Mouse (Mus musculus) liver, postnatal 0 days (tissue): ENCODE data around the gene Pde6d. TPM values are rescaled to one million over a fixed set of nuclear protein-coding genes. Genes with fewer than 3 reads are reported as not detected.

ENCODE experiments used
- ATAC-seq: fragments of 200-750 bp; cut with Nextera tagmentation; 2 replicates; pipeline ENCODE4 v1.8.0; 2017; ENCODE audit warnings: mild to moderate bottlenecking, moderate library complexity
- DNase-seq: peaks from one replicate; pipeline ENCODE4 v3.0.0-alpha.2; 2016
- H3K27ac ChIP-seq: fragments of 300-500 bp; sonication (generic); 2 replicates; pipeline ENCODE4 v1.5.1; 2014; ENCODE audit warnings: antibody characterized with exemption, moderate library complexity, mild to moderate bottlenecking, low read depth
- H3K27me3 ChIP-seq: fragments of 300-500 bp; sonication (generic); 2 replicates; pipeline ENCODE4 v1.6.1; 2014; ENCODE audit warnings: low read length, control low read depth, mixed read lengths; ENCODE audit not compliant: insufficient read depth
- H3K36me3 ChIP-seq: fragments of 300-500 bp; sonication (generic); replicated peaks from 2 replicates; pipeline ENCODE4 v1.6.1; 2014; ENCODE audit warnings: mild to moderate bottlenecking, control low read depth, low read length, moderate library complexity, mixed read lengths; ENCODE audit not compliant: insufficient read depth
- H3K4me1 ChIP-seq: fragments of 300-500 bp; sonication (generic); 2 replicates; pipeline ENCODE4 v1.6.1; 2014; ENCODE audit warnings: antibody characterized with exemption, mild to moderate bottlenecking, control low read depth; ENCODE audit not compliant: insufficient read depth
- H3K4me2 ChIP-seq: fragments of 300-500 bp; sonication (generic); 2 replicates; pipeline ENCODE4 v1.6.1; 2014; ENCODE audit warnings: low read depth, mild to moderate bottlenecking, low read length, moderate library complexity, mixed read lengths
- H3K4me3 ChIP-seq: fragments of 300-500 bp; sonication (generic); 2 replicates; pipeline ENCODE4 v1.5.1; 2014; ENCODE audit warnings: low read depth, low read length
- H3K9ac ChIP-seq: fragments of 300-500 bp; sonication (generic); replicated peaks from 2 replicates; pipeline ENCODE4 v1.6.1; 2014; ENCODE audit warnings: mild to moderate bottlenecking, moderate library complexity
- H3K9me3 ChIP-seq: fragments of 300-500 bp; sonication (generic); 2 replicates; pipeline ENCODE4 v1.6.1; 2016; ENCODE audit warnings: mild to moderate bottlenecking, control low read depth, low read length, mixed read lengths
- CTCF ChIP-seq: sonication (generic); IDR thresholded peaks from 2 replicates; pipeline ENCODE4 v1.5.1; 2016; ENCODE audit warnings: antibody characterized with exemption, low read depth
- EP300 ChIP-seq: IDR thresholded peaks from 2 replicates; pipeline ENCODE4 v1.6.1; 2016; ENCODE audit warnings: antibody characterized with exemption, low read depth, mild to moderate bottlenecking
- WGBS: fragments of 180-500 bp; shearing (Covaris S2); extraction: QIAGEN DNeasy Blood & Tissue Kit; methylation state at CpG from one replicate; pipeline ENCODE4 v1.1.7; 2014; ENCODE audit not compliant: insufficient replicate concordance; 5-methylcytosine and 5-hydroxymethylcytosine counted together
- polyA plus RNA-seq: library from polyadenylated mRNA; unstranded; fragments of >200 nt; fragmentation: Nextera tagmentation; extraction: Ambion mirVana; gene quantifications from 2 replicates; pipeline ENCODE4 v1.2.1, GENCODE M21; 2015

The Pde6d gene
- polyA plus RNA-seq, 1 experiment from 2014 or later = 25.2 TPM

GRCm38 (mm10) chr1:86580426-86580825 is 2.0 kb downstream of the Pde6d start:
- Histone ChIP-seq H3K9me3 (no peaks in the 10 kb centered on the region), H3K4me2 (no peak overlapping the region), H3K4me1 (peaks cover 23% of the 10 kb centered on the region), H3K9ac (no peak overlapping the region), H3K36me3 (no peaks in the 10 kb centered on the region), H3K4me3 (no peak overlapping the region), H3K27me3 (no peaks in the 10 kb centered on the region), H3K27ac (no peak overlapping the region)
- DNase-seq = no peak
- WGBS = 57% methylated on average over 6 of the region's 6 CpGs
- TF ChIP-seq EP300 (no peak), CTCF (no peak)
- no peak for ATAC-seq

- Histone ChIP-seq H3K27me3 (no peaks in the 10 kb centered on the region), H3K9ac (no peak overlapping the region), H3K36me3 (no peaks in the 10 kb centered on the region; the same call in 1 of the 2 replicates), H3K27ac (no peak overlapping the region), H3K9me3 (no peaks in the 10 kb centered on the region), H3K4me1 (no peaks in the 10 kb centered on the region), H3K4me3 (no peak overlapping the region), H3K4me2 (no peak overlapping the region)
- DNase-seq (no peak), ATAC-seq (no peak)
- TF ChIP-seq CTCF (no peak), EP300 (no peak)
- 72% methylated on average over 4 of the region's 4 CpGs for WGBS
Observed at GRCm38 (mm10) chr1:86571941-86572340, 10.5 kb downstream of the Pde6d start.

DNA sequence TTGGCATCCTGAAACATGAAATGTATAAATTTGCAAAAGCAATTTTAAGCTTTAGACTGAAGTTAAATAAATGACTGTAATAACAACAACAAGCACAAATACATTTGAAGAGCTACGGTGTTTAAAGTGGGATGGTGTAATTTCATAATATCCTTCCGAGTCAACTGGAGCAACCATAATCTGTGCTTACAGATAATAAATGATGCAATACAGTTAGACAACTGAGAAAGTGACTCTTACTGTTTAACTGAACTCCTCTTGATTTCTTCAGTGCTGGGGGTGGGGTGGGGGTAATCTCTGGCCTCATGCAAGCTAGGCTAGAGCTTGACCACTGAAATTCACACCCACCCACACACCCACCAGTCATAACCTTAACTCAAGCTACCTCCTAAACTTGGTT is 11.0 kb downstream of the Pde6d start:
- no peak for TF ChIP-seq CTCF
- TF ChIP-seq EP300 = peak; percentile 21; the same call in 1 of the 2 replicates
- ATAC-seq (no peak), DNase-seq (no peak)
- H3K4me3 ChIP-seq = no peak overlapping the region
- H3K9me3 ChIP-seq = no peaks in the 10 kb centered on the region
- H3K27ac ChIP-seq = no peak overlapping the region
- WGBS = 37% methylated on average over 2 of the region's 2 CpGs
- H3K9ac ChIP-seq = no peak overlapping the region
- no peaks in the 10 kb centered on the region; the same call in 1 of the 2 replicates for H3K36me3 ChIP-seq
- no peak overlapping the region for H3K4me2 ChIP-seq
- H3K4me1 ChIP-seq = no peaks in the 10 kb centered on the region
- H3K27me3 ChIP-seq = no peaks in the 10 kb centered on the region

DNA sequence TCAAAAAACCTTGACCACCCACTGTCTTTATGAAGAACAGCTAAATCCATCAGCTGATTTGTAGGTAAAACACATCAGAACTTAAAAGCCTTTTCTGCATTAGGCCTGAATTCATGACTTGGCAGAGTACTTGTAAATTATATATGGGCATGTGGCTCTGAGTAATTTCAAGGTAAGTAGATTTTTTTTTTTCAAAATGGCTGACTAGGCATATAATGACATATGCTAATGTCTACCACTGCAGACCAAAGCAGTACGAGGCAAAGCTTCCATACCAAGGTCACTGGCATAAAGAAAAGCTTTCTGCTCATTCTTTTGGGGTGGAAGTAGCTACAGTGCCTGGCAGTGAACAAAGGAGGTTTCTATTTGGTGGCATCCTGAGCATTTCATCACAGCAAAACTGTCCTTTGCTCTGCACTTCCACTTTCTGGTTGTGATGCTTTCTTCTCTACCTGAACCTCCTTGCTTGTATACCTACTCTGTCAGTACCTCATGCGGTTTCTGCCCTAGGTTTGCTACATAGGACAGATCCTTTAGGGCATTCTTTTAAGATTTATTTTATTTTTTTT is 13.1 kb downstream of the Pde6d start:
- 77% methylated on average over 2 of the region's 2 CpGs for WGBS
- Histone ChIP-seq H3K4me2 (no peak overlapping the region), H3K27me3 (no peaks in the 10 kb centered on the region), H3K9me3 (no peaks in the 10 kb centered on the region), H3K27ac (no peak overlapping the region), H3K9ac (no peak overlapping the region), H3K4me3 (no peak overlapping the region), H3K4me1 (no peaks in the 10 kb centered on the region), H3K36me3 (0 out of 2 replicates have a peak, but pooled peaks cover under 1% of the 10 kb centered on the region)
- no peak for TF ChIP-seq CTCF
- TF ChIP-seq EP300 = no peak
- DNase-seq (no peak), ATAC-seq (no peak)

DNA sequence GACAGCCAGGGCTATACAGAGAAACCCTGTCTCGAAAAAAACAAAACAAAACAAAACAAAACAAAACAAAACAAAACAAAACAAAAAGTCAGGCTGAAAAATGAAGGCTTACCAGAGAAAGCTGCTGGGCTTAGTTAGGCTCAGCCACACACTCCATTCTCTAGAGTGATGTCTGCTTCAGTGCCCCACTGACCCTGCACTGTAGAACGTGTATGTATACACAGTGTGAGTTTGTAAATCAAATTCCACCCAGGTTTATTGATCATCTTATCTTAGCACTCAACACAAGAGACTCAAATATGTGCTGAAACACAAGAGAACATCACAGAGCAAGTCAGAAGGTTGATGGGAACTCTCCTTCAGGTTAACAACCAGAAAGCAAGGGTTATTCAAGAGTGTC is 14.0 kb downstream of the Pde6d start:
- Histone ChIP-seq H3K4me1 (no peaks in the 10 kb centered on the region), H3K9ac (no peak overlapping the region), H3K9me3 (no peaks in the 10 kb centered on the region), H3K4me2 (no peak overlapping the region), H3K27ac (peak overlapping the region; percentile 9), H3K27me3 (no peaks in the 10 kb centered on the region), H3K36me3 (peaks cover 5% of the 10 kb centered on the region; the same call in 1 of the 2 replicates), H3K4me3 (no peak overlapping the region)
- WGBS = 74% methylated on average over 2 of the region's 2 CpGs
- TF ChIP-seq EP300 (no peak), CTCF (no peak)
- DNase-seq (no peak), ATAC-seq (peak; percentile 71)

DNA sequence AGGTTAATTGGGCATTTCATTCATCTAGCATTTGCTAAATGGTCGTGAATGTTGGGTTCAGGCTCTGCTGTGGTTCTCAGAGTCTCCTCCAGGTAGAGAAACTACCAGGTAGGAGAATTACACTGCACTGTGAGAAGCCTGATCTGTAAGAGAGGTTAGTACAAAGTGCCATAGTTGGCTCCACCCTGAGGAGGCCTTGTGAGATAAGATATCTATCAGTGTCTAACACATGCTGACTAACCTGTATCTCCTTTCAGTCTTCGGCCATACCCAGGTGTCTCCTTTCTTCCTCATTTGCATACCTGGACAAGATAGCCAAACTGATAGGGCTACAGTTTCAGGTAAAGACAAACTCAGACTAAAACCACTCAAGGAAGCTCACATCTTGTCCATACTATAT is 19.8 kb downstream of the Pde6d start:
- Histone ChIP-seq H3K9ac (no peak overlapping the region), H3K27me3 (no peaks in the 10 kb centered on the region), H3K36me3 (peaks cover 7% of the 10 kb centered on the region), H3K27ac (no peak overlapping the region), H3K4me3 (no peak overlapping the region), H3K9me3 (no peaks in the 10 kb centered on the region), H3K4me2 (no peak overlapping the region), H3K4me1 (no peaks in the 10 kb centered on the region; the same call in 1 of the 2 replicates)
- no peak for ATAC-seq
- WGBS = 62% methylated on average over 2 of the region's 2 CpGs
- no peak for TF ChIP-seq EP300
- TF ChIP-seq CTCF = no peak
- no peak for DNase-seq

DNA sequence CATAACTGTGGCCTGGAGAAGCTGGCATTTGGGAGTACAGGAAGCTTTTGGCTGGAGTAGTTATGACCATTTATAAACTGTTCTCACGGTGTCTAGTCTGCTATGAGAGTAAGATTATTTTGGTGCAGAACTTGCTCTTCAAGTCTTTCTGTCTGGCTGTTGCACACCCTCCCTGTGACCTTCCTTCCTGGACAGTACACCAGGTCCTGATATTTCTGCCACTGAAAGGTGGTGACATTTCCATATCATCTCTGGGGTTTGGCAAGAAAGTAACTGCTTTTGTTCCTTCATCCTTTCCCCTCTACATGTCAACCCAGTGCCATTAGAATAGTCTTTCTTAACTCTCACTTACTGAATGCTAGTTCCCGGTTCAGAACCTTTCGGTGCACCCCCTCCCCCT is 23.2 kb downstream of the Pde6d start:
- Histone ChIP-seq H3K27me3 (no peaks in the 10 kb centered on the region), H3K4me2 (no peak overlapping the region), H3K36me3 (peaks cover 11% of the 10 kb centered on the region), H3K9ac (no peak overlapping the region), H3K4me1 (peaks cover 4% of the 10 kb centered on the region), H3K4me3 (no peak overlapping the region), H3K9me3 (no peaks in the 10 kb centered on the region), H3K27ac (no peak overlapping the region)
- 72% methylated on average over 3 of the region's 3 CpGs for WGBS
- TF ChIP-seq EP300 = no peak
- TF ChIP-seq CTCF = no peak
- DNase-seq (no peak), ATAC-seq (no peak)
